Mouse (Mus musculus) mouse trophoblast stem cell (cell line): ENCODE data around the gene Uchl5.

Experiments used
- in situ Hi-C, 2 experiments: fragments of 300-500 bp; cut with MseI, MboI; formaldehyde crosslinking; loops; 2 replicates in 1 of 2; 3 replicates in 1 of 2; pipeline ENCODE4 v1.15.1; 2025

The Uchl5 gene

DNA sequence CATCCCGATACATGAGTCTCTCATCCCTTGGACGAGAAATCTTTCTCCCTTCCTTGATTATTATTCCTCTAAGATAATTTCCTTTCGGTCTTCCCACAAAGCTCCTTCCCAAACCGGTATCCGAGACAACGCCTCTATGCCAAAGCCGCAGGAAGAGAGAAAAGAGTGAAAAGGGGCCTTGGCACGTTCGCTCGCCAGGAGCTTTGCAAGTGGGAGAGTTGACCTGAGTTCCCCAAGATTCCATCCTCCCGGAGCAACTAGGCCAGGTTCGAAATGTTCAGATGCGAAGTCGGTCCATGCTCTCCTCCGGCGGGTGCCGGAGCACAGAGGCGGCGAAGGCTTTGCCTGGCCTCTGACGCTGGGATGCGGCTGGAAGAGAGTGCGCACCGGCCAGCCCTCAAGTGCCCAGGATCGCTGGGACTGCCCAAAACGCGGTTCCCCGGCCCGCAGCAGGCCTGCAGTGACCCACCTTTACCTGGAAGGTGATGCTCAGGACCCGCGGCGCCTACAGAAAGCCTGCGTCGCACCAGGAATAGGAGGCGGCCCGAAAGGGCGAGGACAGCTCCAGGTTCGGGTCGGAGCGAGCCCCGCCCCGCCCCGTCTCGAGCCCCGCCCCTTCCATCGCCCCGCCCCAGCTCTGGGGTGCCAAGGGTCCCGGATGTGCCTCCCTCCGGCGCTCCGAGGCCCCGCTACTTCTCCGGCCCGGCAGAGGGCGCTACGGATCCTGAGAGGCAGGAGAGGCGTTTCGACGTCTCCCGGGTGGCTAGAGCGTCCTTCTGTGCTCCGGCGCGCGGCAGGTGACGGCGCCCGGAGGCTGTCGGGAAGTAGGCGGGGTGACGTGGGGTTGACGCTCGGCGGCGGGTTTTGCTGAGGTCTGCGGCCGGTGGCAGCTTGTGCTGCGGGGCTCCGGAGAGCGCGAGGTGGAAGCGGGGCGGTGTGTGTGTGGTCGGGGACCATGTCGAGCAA, at the start of gene Uchl5, which contains the start of gene Trove2:
Gene Uchl5, plus strand, starts transcription at position 827 of the 966 bp plus-strand sequence.
Gene Trove2, minus strand, starts transcription at position 623 of the 966 bp plus-strand sequence.
- in situ Hi-C loops, result no loop called here

DNA sequence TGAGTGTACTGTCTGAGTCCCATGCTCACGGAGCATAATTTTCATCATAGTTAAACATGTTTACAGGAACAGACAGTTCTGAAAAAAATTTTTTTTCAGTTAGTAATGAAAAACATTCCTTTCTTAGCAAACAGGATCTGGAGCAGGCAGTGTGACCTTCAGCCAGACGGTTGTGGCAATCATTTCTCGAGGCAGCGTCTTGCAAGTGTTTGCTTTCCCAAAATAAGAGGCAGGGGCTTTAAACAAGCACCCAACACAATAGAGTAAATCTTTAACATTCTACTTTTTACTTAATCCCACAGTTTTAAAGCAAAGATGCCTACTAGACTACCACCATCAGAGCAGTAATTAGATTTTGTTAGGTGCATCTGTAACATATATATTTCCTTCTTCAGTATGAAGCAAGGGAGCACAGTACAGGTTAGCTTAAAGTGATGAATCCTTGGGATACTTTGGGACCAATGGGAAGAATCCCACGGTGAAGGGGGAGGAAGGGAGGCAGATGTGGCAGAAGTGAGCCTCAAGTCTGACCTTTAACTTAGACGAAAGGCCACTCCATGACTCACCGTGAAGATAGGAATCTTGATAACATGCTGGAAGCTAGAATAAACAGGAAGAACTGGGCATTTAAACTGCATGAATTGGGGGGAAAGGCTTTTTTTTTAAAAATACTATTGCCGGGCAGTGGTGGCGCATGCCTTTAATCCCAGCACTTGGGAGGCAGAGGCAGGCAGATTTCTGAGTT, 49.2 kb upstream of the Uchl5 start:
- in situ Hi-C loops, result no loop called here

DNA sequence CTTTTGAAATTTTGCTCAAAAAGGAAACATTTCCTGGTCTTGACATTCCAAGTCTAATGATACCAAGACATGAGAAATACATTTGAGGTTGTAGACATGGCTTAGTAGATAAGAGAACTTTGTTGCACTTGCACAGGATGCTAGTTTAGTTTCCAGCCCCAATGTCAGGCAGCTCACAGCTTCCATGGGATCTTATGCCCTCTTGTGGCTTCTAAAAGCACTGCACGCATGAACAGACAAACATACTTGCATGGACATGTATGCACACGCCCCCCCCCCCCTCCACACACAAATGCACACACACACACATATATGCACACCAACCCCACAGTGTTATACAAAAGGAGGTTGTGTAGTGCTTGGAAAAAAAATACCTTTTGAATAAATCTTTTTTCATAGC, 46.2 kb upstream of the Uchl5 start:
- in situ Hi-C loops, result no loop called here

DNA sequence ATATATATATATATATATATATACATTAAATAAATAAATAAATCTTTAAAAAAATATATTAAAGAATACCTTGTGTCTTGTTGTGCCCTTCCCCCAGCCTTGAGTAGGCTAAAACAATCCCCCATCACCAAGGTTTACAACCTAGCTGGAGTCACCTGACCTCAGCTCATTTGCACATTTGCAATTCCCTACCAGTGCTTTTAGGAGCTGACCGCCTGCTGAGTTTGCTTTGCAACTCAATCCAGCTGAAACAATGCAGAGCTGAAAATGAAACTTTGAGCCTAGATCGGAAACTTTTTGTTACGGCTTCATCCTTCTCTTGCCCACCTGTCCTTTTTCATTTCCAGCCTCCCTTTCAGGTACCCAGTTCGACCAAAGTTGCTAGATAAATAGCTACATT, 45.4 kb upstream of the Uchl5 start:
- in situ Hi-C loops, result no loop called here

DNA sequence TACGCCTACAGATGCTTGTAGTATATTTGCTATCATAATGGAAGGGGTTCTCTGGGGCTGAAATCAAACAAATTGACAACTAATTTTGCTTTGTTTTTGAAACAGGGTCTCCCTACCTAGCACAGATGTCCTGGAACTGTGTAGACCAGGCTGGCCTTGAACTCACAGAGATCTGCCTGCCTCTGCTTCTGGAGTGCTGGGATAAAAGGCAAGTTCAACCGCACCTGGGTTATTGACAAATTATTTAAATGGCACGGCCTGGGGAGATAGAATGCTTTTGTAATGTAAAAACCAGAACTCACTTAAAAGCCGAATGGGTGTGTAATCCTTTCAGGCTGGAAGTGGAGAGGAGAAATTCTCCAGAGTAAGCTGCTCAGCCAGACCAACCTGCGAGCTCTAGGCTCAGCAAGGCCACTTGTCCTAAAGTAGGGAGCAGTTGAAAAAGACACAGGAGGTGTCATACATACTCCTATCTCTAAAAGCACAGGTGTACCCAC, 43.1 kb upstream of the Uchl5 start:
- in situ Hi-C loops, result no loop called here

DNA sequence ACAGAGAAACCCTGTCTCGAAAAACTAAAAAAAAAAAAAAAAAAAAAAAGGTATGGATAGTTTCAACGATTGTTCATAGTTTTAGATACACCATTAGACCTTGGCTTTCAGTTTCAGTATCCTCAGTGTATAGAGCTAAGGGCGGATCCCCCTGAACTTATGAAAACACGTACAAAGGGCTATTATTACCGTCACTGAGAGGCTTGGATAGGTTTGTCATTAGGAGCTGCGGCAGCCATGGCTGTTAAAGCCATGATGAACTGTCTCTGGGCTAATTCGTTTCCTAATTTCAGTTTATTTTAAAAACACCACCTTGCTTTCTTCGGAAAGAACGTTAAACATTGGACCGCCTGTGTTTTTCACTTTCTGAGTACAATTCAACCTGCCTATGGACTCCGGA, 38.3 kb upstream of the Uchl5 start:
- in situ Hi-C loops, result no loop called here

DNA sequence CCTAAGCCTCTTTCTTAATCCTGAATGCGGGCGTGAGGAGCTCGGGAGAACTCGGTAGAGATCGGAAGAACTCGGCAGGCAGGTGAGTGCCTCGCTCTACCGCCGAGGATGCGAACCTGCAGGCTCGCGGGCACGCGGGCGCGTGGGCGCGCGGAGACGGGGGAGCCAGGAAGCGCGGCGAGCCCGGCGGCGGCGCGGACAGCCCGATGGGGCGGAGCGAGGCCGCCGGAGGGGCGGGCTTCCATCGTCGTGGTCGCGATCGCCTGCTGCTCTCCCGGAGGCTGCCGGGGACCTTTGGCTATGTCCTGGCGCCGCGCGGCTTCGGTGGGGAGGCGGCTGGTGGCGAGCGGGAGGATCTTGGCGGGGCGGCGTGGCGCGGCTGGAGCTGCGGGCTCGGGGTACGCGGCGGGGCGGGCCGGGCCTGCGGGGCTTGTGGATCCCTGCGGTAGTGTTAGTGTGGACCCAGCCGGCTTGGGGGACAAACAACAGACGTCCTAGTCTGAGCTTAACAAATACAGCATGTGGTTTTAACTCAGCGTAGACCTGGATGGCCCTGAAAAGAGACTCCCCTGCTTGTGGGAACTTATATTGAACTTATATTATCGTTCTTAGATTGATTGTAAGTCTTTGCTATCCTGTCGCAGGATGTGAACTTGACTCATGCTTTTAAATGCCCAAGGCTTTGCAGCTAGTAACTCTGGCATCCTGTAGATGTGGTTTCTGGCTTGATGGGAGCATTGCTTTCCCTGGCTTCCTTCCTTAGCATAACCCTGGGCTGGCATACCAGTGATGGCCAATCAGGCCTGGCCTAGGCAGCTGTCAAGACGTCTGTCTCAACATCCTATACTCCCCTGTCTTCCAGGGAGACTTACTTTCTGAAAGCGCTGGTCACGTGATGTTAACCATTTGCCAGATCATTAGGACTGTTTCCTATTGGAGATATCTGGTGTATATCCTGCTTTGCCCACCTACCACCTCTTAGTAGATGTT, 37.4 kb upstream of the Uchl5 start:
- in situ Hi-C loops, result no loop called here

DNA sequence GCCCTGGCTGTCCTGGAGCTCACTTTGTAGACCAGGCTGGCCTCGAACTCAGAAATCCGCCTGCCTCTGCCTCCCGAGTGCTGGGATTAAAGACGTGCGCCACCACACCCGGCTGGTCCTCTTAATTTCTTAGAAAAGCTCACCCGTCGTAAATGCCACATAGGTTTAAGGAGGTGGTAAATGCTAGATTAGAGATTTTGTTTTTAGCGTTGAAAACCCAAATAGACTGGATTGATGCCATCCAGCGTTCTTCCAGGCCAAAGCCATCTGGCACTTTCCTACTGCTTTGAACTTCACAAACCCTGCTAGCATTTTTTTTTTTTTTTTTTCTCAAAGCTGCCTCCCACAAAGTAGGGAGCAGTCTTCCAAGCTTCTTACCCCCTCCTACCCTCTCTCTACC, 36.5 kb upstream of the Uchl5 start:
- in situ Hi-C loops, result no loop called here

DNA sequence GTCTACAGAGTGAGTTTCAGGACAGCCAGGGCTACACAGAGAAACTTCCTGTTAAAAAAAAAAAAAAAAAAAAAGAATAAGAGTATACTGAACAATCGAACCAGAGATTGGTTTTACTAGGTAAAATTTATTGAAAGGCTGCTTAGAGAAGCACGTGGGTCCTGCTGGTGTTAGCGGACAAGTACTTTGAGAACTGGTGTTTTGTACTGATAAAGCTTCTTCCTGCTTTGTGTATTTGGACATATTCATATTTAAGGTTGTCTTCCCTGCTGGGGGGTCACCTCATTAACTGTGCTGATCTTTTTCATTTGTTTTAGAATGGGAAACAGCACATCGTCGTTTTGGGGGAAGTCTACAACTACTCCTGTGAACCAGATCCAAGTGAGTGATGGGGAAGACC, 35.7 kb upstream of the Uchl5 start:
- in situ Hi-C loops, result no loop called here

DNA sequence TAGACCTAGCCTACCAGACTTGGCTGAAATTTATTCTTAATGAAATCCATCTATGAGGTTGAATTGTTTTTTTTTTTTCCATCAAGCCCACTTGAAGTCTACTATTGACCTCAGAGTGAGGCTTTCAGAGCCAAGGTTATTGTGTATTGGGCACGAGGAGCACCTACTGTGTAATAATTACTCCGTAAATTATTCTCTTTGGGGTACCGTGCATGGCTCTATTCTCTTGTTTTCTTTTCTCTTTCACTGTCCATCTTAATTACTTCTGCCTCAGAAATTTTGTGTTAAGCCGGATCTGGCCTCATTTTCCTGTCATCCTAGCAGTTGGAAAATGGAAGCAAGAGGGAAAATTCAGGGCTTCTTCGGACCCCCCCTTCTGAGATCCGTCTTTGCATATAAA, 34.9 kb upstream of the Uchl5 start:
- in situ Hi-C loops, result no loop called here

DNA sequence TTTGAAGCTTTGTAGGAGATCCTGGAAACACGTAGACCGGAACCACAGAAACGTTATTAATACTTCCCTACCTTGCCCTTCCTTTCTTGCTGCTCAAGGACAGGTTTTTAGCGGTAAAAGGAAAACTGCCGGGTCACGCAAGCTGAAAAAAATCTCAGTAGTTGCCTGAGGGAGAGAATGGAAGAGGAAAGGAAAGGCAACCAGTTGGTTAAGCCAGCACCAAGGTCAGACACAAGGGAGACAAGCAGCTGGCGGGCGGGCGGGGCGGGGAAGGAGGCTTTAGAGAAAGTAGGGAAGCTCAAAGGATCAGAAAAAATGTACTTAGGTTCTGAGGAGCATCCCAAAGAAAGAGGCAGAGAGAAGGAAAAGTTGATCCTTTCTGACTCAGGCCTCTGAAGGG, 31.2 kb upstream of the Uchl5 start:
- in situ Hi-C loops, result no loop called here

DNA sequence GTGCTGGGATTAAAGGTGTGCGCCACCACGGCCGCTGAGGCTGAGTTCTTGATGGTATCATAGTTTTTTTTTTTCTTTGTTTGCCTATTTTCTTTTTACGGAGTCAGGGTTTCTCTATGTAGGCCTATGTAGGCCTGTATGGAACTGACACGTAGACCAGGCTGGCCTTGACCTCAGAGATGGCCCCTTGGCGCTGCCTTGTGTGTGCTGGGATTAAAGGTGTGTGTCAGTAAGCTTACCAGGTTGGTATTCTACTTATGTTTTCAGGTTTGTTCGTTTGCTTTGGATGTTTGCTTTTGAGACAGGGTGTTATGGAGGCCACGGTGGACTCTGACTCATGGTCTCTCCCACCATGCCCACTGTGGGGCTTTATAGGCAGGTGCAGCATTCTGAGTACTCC, 14.9 kb upstream of the Uchl5 start:
- in situ Hi-C loops, result no loop called here

DNA sequence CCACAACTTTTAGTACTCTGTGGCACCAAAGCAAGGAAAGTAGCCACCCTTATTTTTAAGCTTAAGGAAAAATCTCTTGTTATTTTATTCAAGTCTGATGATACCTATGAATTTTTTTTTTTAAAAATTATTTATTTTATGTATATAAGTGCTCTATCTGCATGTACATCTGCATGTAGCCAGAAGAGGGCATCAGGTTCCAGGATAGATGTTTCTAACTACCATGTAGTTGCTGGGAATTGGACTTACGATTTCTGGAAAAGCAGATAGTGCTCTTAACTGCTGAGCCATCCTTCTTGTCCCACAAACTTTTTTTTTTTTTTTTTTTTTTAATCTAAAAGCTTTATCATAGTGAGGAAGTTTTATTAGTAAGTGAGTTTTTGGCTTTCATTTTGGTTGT, 12.6 kb upstream of the Uchl5 start:
- in situ Hi-C loops, result no loop called here

DNA sequence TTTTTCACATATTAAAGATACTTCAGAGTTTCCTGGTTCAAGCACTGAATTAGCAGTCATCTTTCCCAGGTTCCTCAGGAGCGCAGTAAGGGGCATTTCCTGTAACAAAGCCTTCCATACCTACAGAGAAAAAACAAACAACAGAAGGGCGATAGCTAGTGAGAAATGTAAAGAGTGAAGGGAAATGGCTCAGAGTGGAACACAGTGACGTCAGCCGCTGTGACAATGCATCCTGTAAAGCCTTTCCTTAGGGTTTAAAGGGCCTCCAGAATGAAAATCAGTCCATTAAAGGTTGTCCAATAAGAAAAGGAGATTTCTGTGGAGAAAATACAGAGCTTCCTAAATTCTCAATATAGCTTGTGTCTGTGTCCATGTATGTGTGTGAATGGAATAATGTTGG, 11.3 kb upstream of the Uchl5 start:
- in situ Hi-C loops, result no loop called here

DNA sequence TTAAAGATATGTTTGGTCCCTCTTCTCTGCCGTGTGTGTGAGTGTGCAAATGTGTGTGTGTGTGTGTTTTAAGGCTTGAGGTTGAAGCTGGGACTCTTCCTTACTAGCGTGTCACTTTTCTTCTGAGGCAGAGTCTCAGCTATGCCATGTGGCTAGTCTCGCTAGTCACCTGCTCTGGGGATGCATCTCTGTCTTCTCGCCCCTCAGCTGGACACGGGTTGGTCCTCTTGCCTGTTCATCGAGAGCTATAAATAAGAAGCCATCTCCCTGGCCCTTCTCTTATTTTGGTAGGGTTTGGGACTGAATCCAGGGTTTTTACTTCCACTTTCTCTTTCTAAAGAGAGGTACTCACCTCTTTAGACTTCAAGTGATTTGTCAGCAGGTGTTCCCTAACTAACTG, 10.8 kb upstream of the Uchl5 start:
- in situ Hi-C loops, result no loop called here

DNA sequence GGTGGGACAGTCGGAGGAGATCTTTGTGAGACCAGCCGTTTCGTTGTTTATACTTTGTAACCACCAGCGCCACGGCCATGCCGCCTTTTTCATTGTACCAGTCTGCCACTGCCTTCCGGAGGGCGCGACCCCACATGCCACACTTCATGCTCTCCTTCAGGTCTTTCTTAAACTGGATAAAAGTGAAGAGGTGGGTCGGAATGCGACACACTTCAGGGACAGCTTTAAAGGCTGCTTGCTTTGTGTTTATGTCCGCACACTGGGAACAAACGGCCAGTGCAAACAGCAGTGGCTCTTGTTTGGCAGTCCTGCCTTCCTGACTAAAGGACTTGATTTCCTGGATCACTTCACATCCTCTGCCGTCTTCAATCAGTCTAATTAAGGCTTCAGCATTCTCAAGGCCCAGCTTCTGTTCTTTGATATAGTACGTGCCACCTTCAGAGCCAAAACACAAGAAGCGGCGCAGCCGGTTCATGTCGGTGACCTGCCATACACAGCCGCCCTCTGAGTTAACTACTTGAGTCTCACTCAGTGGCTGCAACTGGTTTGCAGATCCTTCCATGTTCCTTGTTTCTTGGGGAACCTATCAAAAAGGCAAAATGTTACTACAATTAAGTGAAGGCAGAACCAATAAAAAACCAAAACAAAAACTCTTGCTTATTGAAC, 6.5 kb upstream of the Uchl5 start:
- in situ Hi-C loops, result no loop called here

DNA sequence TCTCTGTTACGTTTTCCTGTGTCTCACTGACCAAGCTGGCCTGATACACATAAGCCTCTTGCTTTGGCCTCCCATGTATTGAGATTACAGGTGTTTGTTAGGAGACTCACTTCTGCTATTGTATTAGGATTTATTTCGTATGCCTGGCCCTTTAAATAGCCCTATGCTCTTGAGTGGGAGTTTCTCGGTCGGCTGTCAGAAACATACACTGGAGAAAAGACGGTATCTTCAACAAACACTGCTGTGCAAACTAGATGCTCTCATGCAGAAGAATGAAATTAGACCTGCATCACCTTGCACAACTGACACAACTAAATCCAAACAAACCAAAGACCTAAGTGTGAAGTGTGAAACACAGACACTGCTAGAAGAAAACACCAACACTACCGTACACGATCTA, 4.0 kb upstream of the Uchl5 start:
- in situ Hi-C loops, result no loop called here

DNA sequence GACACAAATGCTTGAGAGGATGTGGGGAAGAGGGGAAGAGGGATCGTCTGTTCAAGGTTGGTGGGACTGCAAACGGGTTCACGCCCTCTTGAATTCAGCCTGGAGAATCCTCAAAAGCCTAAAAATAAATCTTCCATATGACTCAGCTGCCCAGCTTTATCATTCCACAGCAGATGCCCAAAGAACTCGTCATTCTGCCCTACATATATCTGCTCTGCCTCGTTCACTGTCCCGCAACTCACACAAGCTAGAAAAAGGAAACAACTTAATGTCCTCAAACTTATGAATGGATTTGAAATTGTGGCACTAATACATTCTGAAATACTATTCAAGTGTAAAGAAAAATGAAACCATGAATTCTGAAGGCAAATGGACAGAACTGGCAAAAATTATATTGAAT, 3.2 kb upstream of the Uchl5 start:
- in situ Hi-C loops, result no loop called here

DNA sequence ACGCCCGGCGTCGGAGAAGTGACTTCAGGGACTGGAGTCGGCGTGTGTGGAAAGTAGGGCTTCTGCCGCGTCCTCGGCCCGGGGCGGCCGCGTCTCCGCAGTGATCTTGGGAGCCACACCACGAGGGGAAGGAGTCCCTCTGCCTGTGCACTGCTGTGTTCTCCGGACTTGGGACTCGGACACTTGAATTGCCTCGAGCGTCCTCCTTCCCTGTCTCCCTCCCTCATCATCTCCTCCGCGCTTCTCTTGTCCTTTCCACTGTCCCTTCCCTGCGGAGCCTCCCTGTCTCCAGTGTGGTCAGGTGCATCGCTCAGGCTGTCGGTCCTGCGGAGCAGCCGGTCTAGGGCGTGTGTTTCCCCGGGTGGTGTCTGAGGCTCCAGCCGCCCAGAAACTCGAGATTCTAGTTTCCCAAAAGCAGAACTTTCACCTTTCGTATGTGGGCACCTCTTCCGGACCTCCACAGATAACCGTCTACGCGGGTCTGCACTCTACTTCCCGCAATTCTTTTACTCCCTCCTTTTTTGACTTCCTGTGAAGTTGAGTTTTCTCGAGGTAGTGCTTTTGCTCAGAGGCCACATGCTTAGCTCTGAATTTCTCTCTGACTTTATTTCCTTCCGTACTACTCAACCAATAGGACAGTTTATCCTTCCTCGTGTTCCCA, 616 bp downstream of the Uchl5 start:
- in situ Hi-C loops, result no loop called here

DNA sequence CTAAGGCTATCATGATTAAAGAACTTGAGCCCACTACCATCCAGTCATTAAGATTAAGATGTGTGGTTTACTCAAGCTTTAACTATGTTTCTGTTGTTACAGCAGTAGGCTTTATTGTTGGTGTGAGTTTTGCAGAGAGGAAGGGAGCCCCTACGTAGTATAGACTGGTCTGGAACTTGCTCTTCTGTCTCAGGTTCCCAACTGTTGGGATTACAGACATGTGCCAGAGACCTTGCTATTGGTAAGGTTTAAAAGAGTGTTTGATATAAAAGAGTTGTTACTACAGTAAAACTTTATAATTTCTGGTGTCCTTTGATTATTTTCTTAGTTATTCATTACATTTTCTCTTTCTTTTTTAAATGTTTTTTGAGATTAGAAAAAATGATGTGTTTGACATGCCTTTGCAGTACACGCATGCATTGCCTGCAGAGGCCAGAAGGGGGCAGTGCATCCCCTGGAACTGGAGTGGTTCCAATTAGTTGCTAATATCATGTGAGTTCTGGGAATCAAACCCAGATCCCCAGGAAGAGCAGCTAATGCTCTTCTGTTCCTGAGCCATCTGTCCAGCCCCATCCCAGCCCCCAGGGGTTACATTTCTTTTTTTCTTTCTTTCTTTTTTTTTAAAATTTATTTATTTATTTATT, 11.6 kb downstream of the Uchl5 start:
- in situ Hi-C loops, result no loop called here
